Mouse (Mus musculus) heart, embryonic 12.5 days (tissue): ENCODE data around the gene Fam160b1. TPM values are rescaled to one million over a fixed set of nuclear protein-coding genes. Genes with fewer than 3 reads are reported as not detected.

Experiments
- ATAC-seq: fragments of 200-750 bp; cut with Nextera tagmentation; 2 replicates; pipeline ENCODE4 v1.8.0; 2017; ENCODE audit warnings: moderate TSS enrichment, moderate library complexity; ENCODE audit not compliant: insufficient number of reproducible peaks, low FRiP score
- H3K27ac ChIP-seq: fragments of 300-500 bp; sonication (generic); 2 replicates; pipeline ENCODE4 v1.5.1; 2016; ENCODE audit warnings: mild to moderate bottlenecking, moderate library complexity; ENCODE audit not compliant: poor library complexity, severe bottlenecking
- H3K27me3 ChIP-seq: fragments of 300-500 bp; sonication (generic); replicated peaks from 2 replicates; pipeline ENCODE4 v1.6.1; 2016; ENCODE audit warnings: mild to moderate bottlenecking, moderate library complexity
- H3K36me3 ChIP-seq: fragments of 300-500 bp; sonication (generic); 2 replicates; pipeline ENCODE4 v1.6.1; 2016; ENCODE audit warnings: mild to moderate bottlenecking, moderate library complexity
- H3K4me1 ChIP-seq: fragments of 300-500 bp; sonication (generic); replicated peaks from 2 replicates; pipeline ENCODE4 v1.6.1; 2016; ENCODE audit warnings: mild to moderate bottlenecking
- H3K4me2 ChIP-seq: fragments of 300-500 bp; sonication (generic); 2 replicates; pipeline ENCODE4 v1.6.1; 2016; ENCODE audit warnings: mild to moderate bottlenecking, moderate library complexity
- H3K4me3 ChIP-seq: fragments of 300-500 bp; sonication (generic); 2 replicates; pipeline ENCODE4 v1.5.1; 2016; ENCODE audit warnings: mild to moderate bottlenecking
- H3K9ac ChIP-seq: fragments of 300-500 bp; sonication (generic); 2 replicates; pipeline ENCODE4 v1.6.1; 2016; ENCODE audit warnings: mild to moderate bottlenecking, moderate library complexity
- H3K9me3 ChIP-seq: fragments of 300-500 bp; sonication (generic); replicated peaks from 2 replicates; pipeline ENCODE4 v1.6.1; 2016; ENCODE audit warnings: mild to moderate bottlenecking, moderate library complexity
- WGBS: fragments of 180-500 bp; shearing (Covaris S2); methylation state at CpG from one replicate; pipeline ENCODE4 v1.1.7; 2016; 5-methylcytosine and 5-hydroxymethylcytosine counted together
- polyA plus RNA-seq: library from polyadenylated mRNA; unstranded; fragments of >200 nt; fragmentation: Nextera tagmentation; extraction: Ambion mirVana; gene quantifications from 2 replicates; pipeline ENCODE4 v1.2.1, GENCODE M21; 2016

The Fam160b1 gene
- polyA plus RNA-seq, 1 experiment from 2014 or later, result 15.4 TPM

DNA sequence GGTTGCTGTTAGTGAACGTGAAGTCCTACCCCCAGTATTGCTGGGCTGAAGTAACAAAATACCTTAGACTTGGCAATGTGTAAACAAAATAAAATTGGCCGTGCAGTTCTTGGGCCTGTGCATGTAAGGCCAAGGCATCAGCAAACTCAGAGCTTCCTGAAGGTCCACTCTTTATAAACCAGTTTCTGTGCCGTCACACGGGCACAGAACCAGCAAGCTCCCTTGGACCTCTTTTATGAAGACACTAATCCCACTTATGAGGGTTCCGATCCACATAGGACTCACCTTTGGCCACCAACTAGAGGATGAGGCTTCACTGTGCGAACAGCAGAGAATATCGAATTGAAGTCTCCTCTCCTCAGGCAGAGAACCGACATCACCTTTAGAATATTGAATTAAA lies 66.4 kb downstream of the Fam160b1 start:
- 88% methylated on average over 8 of the region's 8 CpGs for WGBS
- no peak for ATAC-seq
- Histone ChIP-seq H3K27me3 (0 out of 2 replicates have a peak, but pooled peaks cover 11% of the 10 kb centered on the region), H3K4me3 (no peak overlapping the region), H3K9me3 (no peaks in the 10 kb centered on the region), H3K4me1 (peaks cover 11% of the 10 kb centered on the region), H3K4me2 (no peak overlapping the region), H3K36me3 (no peaks in the 10 kb centered on the region), H3K27ac (no peak overlapping the region), H3K9ac (no peak overlapping the region)

- Histone ChIP-seq H3K27ac (no peak overlapping the region), H3K4me3 (no peak overlapping the region), H3K4me2 (no peak overlapping the region), H3K9me3 (no peaks in the 10 kb centered on the region), H3K36me3 (no peaks in the 10 kb centered on the region), H3K9ac (no peak overlapping the region), H3K4me1 (peaks cover 7% of the 10 kb centered on the region), H3K27me3 (0 out of 2 replicates have a peak, but pooled peaks cover 11% of the 10 kb centered on the region)
- 71% methylated on average over 14 of the region's 14 CpGs for WGBS
- ATAC-seq, result no peak
Measured at GRCm38 (mm10) chr19:57427756-57428438, 67.4 kb downstream of the Fam160b1 start.

DNA sequence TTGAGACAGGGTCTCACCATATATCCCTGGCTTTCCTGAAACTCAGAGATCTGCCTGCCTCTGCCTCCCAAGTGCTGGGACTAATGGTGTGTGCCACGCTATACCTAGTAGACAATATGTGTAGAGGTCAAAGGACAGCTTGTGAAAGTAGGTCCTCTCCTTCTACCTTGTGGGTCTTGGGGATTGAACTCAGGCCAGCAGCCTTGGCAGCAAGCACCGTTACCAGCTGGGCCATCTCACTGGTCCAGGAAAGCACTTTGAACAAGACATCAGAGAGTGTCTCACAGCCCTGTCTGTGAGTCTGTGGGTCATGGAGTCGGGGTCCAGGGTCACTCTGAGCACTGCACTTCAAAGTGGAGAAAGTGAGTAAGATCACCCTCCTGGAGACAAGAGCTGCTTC lies 68.2 kb downstream of the Fam160b1 start:
- Histone ChIP-seq H3K4me1 (peaks cover under 1% of the 10 kb centered on the region; the same call in 1 of the 2 replicates), H3K36me3 (no peaks in the 10 kb centered on the region), H3K9me3 (no peaks in the 10 kb centered on the region), H3K27ac (no peak overlapping the region), H3K27me3 (0 out of 2 replicates have a peak, but pooled peaks cover 11% of the 10 kb centered on the region), H3K4me3 (no peak overlapping the region), H3K9ac (no peak overlapping the region), H3K4me2 (no peak overlapping the region)
- no peak for ATAC-seq
- WGBS, result 75% methylated on average over 3 of the region's 3 CpGs

- Histone ChIP-seq H3K9ac (no peak overlapping the region), H3K27ac (no peak overlapping the region), H3K9me3 (no peaks in the 10 kb centered on the region), H3K4me3 (no peak overlapping the region), H3K27me3 (0 out of 2 replicates have a peak, but pooled peaks cover 11% of the 10 kb centered on the region), H3K4me2 (no peak overlapping the region), H3K4me1 (no peaks in the 10 kb centered on the region), H3K36me3 (no peaks in the 10 kb centered on the region)
- 67% methylated on average over 6 of the region's 6 CpGs for WGBS
- no peak for ATAC-seq
Measured at GRCm38 (mm10) chr19:57429926-57430325, 69.4 kb downstream of the Fam160b1 start.

DNA sequence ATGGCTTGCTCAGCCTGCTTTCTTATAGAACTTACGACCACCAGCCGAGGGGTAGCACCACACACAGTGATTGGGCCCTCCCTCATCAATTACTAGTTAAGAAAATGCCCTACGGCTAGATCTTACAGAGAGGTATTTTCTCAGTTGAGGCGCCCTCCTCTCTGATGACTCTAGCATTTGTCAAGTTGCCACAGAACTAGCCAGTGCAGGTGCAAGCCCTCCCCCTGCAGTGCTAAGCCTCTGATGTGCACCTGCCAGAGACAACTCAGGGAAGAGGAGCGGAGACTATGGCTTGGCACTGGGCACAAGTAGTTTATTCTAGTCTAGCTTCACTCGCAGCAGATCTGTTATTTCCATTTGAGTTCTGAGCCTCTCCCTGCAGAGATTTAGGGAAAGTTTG lies 71.0 kb downstream of the Fam160b1 start:
- H3K9ac ChIP-seq, result no peak overlapping the region
- ATAC-seq, result no peak
- no peak overlapping the region for H3K27ac ChIP-seq
- H3K36me3 ChIP-seq, result no peaks in the 10 kb centered on the region
- H3K27me3 ChIP-seq, result 0 out of 2 replicates have a peak, but pooled peaks cover 11% of the 10 kb centered on the region
- WGBS, result 58% methylated on average over 6 of the region's 6 CpGs
- H3K4me3 ChIP-seq, result no peak overlapping the region
- H3K9me3 ChIP-seq, result no peaks in the 10 kb centered on the region
- no peak overlapping the region for H3K4me2 ChIP-seq
- H3K4me1 ChIP-seq, result no peaks in the 10 kb centered on the region

- Histone ChIP-seq H3K9ac (no peak overlapping the region), H3K4me1 (no peaks in the 10 kb centered on the region), H3K27ac (no peak overlapping the region), H3K9me3 (no peaks in the 10 kb centered on the region), H3K27me3 (0 out of 2 replicates have a peak, but pooled peaks cover 5% of the 10 kb centered on the region), H3K4me2 (no peak overlapping the region), H3K4me3 (no peak overlapping the region), H3K36me3 (no peaks in the 10 kb centered on the region)
- WGBS, result 74% methylated on average over 6 of the region's 6 CpGs
- ATAC-seq, result no peak
Measured at GRCm38 (mm10) chr19:57434024-57434423, 73.5 kb downstream of the Fam160b1 start.

DNA sequence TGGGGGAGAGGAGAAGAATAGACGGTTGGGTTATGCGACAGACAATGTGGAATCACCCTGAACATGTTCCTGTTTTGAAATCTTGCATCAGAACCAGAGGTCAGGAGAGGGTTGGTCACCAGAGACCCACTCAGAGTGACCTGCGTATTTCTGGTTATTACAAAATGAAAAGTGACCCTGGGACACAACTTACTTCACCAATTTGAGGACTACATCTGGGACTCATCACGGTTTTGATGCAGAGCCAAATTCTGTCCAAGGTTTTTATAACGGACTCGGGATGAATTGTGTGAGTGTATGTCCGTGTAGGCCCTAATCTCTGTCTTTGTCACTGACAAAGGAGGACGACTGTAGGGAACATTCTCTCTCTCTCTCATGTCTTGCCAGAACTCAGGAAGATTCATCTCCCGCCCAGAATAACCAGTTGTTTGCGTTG lies 76.1 kb downstream of the Fam160b1 start:
- Histone ChIP-seq H3K36me3 (no peaks in the 10 kb centered on the region), H3K27ac (no peak overlapping the region), H3K4me3 (no peak overlapping the region), H3K27me3 (0 out of 2 replicates have a peak, but pooled peaks cover under 1% of the 10 kb centered on the region), H3K9ac (no peak overlapping the region), H3K4me2 (no peak overlapping the region), H3K4me1 (no peaks in the 10 kb centered on the region), H3K9me3 (no peaks in the 10 kb centered on the region)
- no peak for ATAC-seq
- 68% methylated on average over 10 of the region's 10 CpGs for WGBS

GRCm38 (mm10) chr19:57437042-57437441 lies 76.6 kb downstream of the Fam160b1 start:
- no peak for ATAC-seq
- H3K4me2 ChIP-seq, result no peak overlapping the region
- H3K36me3 ChIP-seq, result no peaks in the 10 kb centered on the region

More at GRCm38 (mm10) chr19:57437042-57437441, 76.6 kb downstream of the Fam160b1 start:
- H3K9me3 ChIP-seq, result no peaks in the 10 kb centered on the region
- no peak overlapping the region for H3K4me3 ChIP-seq
- H3K9ac ChIP-seq, result no peak overlapping the region
- H3K27me3 ChIP-seq, result no peaks in the 10 kb centered on the region
- H3K27ac ChIP-seq, result no peak overlapping the region
- no peaks in the 10 kb centered on the region for H3K4me1 ChIP-seq
- WGBS, result 83% methylated on average over 7 of the region's 7 CpGs

Other genes with a start within 250 kb of the Fam160b1 start
- gene Ablim1, start 45.8 kb upstream of the Fam160b1 start, polyA plus RNA-seq, result 53.4 and 53.5 TPM in 2 replicates
- 11.2 and 12.4 TPM in 2 replicates for gene Trub1, start 92.2 kb downstream of the Fam160b1 start, polyA plus RNA-seq